Mouse (Mus musculus): ENCODE data around the gene Tmem170b.

Tmem170b gene

GRCm38 (mm10) chr13:41605099-41606010 lies at the start of gene Tmem170b:
Gene Tmem170b, plus strand, starts transcription at chr13:41605907.
- DNase-seq (ENCODE audit: extremely low spot score, low read depth, low spot score), result peak; percentile 81

GRCm38 (mm10) chr13:41561024-41561423 lies 44.7 kb upstream of the Tmem170b start:
- no peak for DNase-seq (ENCODE audit: extremely low spot score, low read depth, low spot score)

- DNase-seq (ENCODE audit: extremely low spot score, low read depth, low spot score), result no peak
Observed at GRCm38 (mm10) chr13:41568421-41568820, 37.3 kb upstream of the Tmem170b start.

DNA sequence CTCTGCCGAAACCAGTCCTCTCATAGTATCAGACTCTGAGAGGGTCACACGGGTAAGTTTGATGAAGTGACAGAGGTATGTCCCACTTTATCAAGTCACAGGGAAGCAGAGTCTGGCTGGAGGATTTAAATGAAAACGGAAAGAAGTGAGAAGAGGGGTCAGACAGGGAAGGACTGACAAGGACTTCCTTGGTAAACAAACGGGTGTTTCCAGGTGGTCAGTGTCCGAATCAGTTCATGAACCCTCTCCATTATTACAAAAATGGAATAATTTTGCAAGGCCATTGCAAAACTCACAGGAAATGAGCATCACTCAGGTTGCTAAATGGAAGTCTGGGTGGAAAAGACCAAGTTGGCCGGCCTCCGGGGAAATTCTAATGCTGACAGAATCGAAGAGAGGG lies 36.8 kb upstream of the Tmem170b start:
- DNase-seq (ENCODE audit: extremely low spot score, low read depth, low spot score), result no peak

GRCm38 (mm10) chr13:41569776-41570175 lies 35.9 kb upstream of the Tmem170b start:
- no peak for DNase-seq (ENCODE audit: extremely low spot score, low read depth, low spot score)

GRCm38 (mm10) chr13:41571368-41572350 lies 34.0 kb upstream of the Tmem170b start:
- DNase-seq (ENCODE audit: extremely low spot score, low read depth, low spot score), result peak; percentile 95

- no peak for DNase-seq (ENCODE audit: extremely low spot score, low read depth, low spot score)
Observed at GRCm38 (mm10) chr13:41572351-41572735, 33.4 kb upstream of the Tmem170b start.

GRCm38 (mm10) chr13:41573126-41573846 lies 32.4 kb upstream of the Tmem170b start:
- no peak for DNase-seq (ENCODE audit: extremely low spot score, low read depth, low spot score)

- no peak for DNase-seq (ENCODE audit: extremely low spot score, low read depth, low spot score)
Observed at GRCm38 (mm10) chr13:41581058-41581457, 24.6 kb upstream of the Tmem170b start.

GRCm38 (mm10) chr13:41583666-41584357 lies 21.9 kb upstream of the Tmem170b start:
- no peak for DNase-seq (ENCODE audit: extremely low spot score, low read depth, low spot score)

DNA sequence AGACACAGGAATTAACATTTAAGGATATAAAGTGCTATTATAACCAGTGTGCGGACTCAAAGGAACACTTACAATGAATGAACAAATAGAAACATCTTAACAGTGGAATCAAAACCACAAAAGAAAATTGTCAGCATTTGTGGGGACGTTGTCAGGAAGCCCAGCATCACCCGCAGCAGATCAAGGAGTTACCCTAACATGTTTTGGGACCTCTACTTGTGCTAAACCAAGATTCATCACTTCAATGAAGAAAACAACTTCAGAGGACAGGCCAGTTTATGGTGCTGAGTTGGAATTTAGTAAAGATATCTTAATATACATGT lies 21.4 kb upstream of the Tmem170b start:
- DNase-seq (ENCODE audit: extremely low spot score, low read depth, low spot score), result no peak

- no peak for DNase-seq (ENCODE audit: extremely low spot score, low read depth, low spot score)
Observed at GRCm38 (mm10) chr13:41584896-41585295, 20.8 kb upstream of the Tmem170b start.

DNA sequence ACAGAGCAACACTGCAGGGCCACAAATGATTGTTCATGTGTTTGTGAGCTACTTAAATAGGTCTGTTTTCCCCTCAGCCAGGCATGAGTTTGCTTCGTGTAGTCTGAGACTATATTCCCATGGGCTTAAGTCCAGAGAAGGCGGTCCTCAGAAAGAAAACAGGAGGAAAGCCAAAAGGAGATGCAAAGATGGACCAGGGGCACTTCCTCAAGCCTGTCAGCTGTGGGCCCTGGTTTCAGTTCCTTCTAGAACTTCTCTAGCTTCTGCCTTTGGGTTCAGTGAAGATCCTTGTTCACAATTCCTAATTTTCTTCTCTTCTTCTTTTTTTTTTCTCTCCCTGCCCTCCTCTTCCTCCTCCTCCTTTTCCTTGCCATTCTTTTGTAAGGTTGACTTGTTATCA lies 9.0 kb upstream of the Tmem170b start:
- DNase-seq (ENCODE audit: extremely low spot score, low read depth, low spot score), result no peak

DNA sequence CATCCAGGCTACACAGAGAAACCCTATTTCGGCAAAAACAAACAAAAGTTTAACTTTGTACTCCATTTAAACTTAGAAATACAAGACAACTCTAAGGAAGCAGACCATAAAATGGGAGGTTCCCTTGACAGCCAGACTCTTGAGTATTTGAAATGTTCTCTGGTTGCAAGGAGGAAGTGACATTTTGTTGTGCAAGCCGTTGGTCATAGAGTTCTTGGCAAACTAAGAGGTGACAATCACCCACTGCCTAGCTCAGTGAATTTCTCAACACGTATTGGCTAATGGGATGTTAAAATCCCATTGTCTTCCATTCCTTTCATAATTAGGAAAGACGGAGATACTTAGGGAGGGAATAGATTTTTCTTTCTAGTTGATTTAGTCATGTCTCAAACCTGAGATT lies 5.7 kb upstream of the Tmem170b start:
- no peak for DNase-seq (ENCODE audit: extremely low spot score, low read depth, low spot score)

DNA sequence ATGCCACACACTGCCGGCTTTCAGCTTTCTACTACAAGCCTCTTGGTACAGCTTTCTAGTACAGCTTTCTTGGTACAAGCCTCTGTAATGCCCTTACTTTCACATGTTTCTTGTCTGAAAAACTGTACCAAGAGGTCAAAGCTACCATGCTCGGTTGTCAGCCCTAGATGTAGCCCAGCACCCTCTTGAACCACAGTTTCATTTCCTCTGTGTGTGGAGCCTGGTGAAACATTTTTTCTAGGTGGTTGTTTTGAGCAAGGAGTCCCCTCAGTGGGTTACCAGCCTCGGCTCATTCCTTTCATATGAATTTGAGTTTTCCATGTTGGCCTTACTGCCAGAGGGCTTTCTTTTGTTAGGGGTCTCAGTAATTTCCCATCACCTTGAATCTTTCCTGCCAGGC lies 4.7 kb upstream of the Tmem170b start:
- DNase-seq (ENCODE audit: extremely low spot score, low read depth, low spot score), result no peak

- DNase-seq (ENCODE audit: extremely low spot score, low read depth, low spot score), result no peak
Observed at GRCm38 (mm10) chr13:41603921-41604466, 1.7 kb upstream of the Tmem170b start.

GRCm38 (mm10) chr13:41606081-41607000 lies 634 bp downstream of the Tmem170b start:
- DNase-seq (ENCODE audit: extremely low spot score, low read depth, low spot score), result no peak

DNA sequence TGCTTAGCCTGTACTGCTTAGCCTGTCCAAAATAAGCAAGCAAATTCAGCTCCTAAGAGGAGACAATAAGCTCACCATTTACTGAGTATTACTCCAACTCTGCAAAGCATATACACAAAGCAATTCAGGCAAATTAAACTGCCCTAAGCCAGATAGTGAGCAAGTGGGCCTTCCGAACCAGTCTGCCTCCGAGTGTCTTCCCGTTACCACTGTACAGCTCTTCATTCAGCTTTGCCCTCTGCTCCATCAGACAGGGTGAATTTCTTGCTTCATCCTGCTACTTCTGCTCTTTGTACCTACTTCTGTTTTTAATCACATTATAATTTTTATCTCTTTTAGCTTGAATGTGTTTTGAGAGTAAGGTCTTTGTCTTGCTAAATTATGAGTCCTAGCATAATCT lies 1.9 kb downstream of the Tmem170b start:
- no peak for DNase-seq (ENCODE audit: extremely low spot score, low read depth, low spot score)

DNA sequence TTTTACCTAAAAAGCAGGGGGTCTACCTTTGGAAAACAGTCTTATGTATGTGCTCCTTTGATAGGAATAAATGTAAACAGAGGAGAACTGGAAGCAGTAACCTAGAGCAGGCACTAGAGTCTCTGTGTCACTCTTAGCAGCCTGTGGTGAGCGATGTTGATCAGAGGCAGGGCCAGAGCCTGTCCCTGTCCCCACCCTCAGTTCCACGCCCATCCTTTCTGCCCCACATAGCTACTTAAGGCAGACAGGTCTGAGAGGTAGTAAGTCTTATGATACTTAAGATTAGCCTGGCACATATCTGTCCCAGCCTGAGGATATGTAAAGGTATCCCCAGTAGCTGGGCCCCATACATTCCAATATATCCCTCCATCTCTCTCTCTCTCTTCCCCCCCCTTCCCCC lies 2.9 kb downstream of the Tmem170b start:
- DNase-seq (ENCODE audit: extremely low spot score, low read depth, low spot score), result no peak
